Mouse (Mus musculus) embryo, embryonic 10.5 days (tissue): ENCODE measurements at regions not wholly inside any gene's neighbourhood (a gene's known extent, or its start where the extent isn't known, plus 50 kb on each side); places are given as distances from the start of the nearest gene placed in this dataset.

Source experiments
- DNase-seq: peaks from one replicate; pipeline ENCODE4 v3.0.0-alpha.2; 2015; ENCODE audit warnings: low spot score

GRCm38 (mm10) chr19:52878812-52879502 is 161.1 kb downstream of the Xpnpep1 start:
- DNase-seq, result no peak

DNA sequence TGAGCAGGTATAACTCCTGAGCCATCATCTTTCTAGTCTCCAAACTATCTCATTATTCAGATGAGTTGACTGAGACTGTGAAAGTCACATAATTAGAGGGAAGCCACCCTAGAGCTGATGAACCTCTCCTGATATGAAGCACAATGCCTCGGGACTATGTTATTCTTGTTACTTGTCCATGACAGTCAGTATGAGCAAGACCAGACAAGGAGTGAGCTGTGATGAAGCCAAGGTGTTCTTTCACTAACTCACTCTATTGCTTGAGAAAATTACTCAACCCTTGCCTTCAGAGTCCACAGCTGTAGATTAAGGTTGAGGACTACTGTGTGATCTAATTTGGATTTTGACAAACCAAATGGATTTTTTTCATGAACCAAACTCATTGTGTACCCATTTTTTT is 173.4 kb downstream of the Xpnpep1 start:
- no peak for DNase-seq

GRCm38 (mm10) chr19:52861576-52861975 is 178.4 kb downstream of the Xpnpep1 start:
- peak; percentile 22 for DNase-seq

- DNase-seq, result no peak
These were observed 185.8 kb downstream of the Xpnpep1 start for GRCm38 (mm10) chr19:52854068-52854682.

DNA sequence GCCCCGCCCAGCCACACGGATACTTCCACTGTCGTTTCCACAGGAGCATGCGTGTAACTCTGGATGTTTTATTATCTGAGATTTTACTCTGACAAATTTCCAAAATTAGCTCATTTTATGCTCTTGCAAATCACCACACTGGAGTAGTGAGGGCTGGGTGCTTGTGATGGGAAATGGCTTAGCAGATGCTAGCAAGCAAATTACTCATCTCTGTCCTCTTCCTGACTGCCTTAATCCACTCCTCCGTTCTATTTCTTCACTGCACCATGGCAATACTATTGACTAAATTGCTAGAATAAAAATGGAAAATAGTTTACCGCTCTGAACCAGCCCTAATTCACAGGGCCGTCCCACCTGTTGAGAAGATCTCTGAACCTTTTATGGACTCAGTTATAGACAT is 223.8 kb downstream of the Xpnpep1 start:
- DNase-seq, result no peak

DNA sequence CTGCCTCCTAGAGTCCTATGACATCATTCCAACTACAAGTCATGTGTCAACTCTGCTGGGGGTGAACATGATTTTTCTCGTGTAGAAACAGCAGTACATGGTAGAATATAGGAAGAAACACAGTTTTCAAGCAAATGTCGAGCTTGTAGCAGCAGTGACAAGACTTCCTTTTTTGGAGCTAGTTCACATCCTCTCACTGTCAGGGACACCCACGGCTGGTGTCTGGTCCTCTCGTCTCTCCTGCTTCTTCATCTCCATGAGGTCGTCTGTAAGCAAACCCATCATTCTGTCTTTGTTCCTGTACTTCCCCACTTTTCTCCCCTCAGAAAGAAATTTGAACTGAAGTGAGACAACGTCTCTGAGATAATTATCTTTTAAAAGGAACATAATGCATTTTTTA is 228.0 kb downstream of the Xpnpep1 start:
- no peak for DNase-seq

DNA sequence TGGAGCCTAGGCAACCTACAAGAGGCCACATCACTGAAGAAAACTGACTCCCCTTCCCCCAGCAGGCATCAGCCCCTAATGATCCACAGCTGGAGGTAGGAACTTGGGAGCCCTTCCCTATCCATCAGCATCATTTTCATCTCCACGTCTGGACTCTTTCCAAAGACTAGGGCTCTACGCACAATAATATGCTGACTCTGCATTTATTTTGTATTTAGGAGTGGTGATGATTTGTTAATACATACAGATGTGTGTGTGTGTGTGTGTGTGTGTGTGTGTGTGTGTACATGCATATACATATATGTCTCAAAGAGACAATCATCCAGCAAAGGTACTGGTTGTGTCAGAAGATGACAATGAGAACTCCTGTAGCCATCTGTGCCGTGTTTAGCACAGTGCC is 251.2 kb downstream of the Xpnpep1 start:
- no peak for DNase-seq

GRCm38 (mm10) chr19:52768761-52769388 is 271.1 kb downstream of the Xpnpep1 start:
- DNase-seq, result no peak

GRCm38 (mm10) chr19:52768117-52768516 is 271.9 kb downstream of the Xpnpep1 start:
- no peak for DNase-seq

GRCm38 (mm10) chr19:52738946-52739345 is 301.1 kb downstream of the Xpnpep1 start:
- DNase-seq, result no peak

DNA sequence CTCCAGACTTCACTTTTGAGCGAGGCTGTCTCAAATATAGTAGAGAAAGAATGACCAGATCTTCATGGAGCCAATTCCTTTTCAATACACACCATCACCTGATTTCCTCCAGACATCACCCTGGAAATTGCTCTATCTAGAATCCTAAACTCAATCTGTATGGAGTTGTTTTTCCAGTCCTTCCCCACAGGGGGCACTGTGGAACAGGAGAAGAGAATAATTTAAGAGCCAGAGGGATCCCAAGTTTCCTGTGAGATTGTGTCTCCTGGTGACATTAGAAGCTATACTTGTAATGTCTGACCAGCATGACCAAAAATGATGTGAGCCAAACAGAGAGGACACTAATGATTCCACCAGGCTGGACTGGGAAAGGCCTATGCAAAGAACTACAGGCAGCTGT is 318.2 kb downstream of the Xpnpep1 start:
- peak; percentile 11 for DNase-seq

- no peak for DNase-seq
These were observed 324.7 kb downstream of the Xpnpep1 start for GRCm38 (mm10) chr19:52715359-52715758.

GRCm38 (mm10) chr19:52707679-52708078 is 332.3 kb downstream of the Xpnpep1 start:
- DNase-seq, result no peak

DNA sequence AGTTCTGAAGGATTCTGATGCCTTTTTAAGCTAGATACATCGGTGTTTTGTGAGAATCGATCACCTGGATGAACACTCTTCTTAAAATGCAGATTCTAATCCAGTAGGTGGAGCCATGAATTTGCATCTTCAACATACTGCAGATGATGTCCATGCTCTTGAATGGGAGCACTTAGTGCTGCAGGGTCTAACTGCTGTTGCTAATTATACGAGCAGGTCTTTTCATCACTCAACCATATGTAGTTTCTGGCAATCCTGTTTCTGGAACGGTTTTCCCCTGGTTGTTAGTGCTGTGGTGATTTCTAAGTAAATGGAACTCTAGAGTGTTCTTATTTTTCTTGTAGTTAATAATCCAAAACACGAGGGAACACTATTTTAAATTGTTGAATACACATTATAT is 379.0 kb downstream of the Xpnpep1 start:
- no peak for DNase-seq

- peak; percentile 27 for DNase-seq
These were observed 383.3 kb downstream of the Ins1 start for GRCm38 (mm10) chr19:52647066-52648046.

DNA sequence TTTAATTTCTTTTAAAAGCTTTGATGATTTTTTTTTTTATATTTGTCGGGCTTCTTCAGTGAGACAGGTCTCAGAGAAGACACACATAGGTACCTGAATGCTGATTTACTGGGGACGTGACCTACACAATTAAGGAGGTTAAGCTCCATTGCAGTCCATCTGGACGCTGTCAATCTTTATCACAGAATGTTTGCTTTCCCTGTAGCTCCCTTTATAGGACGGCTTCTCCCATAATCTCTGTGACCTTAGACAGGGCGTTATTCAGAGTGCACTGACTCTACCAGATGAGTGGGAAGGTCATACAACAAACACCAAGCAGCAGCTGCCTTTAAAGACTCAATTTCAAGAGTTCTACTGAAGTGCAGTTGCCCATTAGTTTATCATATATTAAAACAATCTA is 376.1 kb downstream of the Ins1 start:
- DNase-seq, result peak; percentile 37

- DNase-seq, result no peak
These were observed 368.4 kb downstream of the Ins1 start for GRCm38 (mm10) chr19:52632501-52632900.

DNA sequence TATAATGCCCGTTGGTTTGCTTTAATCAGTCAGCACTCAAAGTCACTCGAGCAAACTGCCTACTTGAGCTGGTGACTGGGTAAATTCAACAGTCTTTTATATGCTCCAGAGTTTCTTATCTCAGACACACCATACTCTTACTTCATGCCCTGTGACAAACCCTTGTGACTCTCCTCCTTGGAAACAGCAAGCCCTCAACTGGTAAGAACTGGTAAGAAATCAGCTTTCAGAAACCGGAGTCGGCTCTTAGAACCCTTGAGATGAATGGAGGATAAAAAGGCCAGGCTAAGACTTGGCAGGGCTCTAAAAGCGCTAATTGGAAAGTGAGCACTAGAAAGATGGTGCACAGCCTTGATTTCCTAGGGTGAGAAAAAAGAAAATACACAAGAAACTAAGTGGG is 360.2 kb downstream of the Ins1 start:
- DNase-seq, result no peak

DNA sequence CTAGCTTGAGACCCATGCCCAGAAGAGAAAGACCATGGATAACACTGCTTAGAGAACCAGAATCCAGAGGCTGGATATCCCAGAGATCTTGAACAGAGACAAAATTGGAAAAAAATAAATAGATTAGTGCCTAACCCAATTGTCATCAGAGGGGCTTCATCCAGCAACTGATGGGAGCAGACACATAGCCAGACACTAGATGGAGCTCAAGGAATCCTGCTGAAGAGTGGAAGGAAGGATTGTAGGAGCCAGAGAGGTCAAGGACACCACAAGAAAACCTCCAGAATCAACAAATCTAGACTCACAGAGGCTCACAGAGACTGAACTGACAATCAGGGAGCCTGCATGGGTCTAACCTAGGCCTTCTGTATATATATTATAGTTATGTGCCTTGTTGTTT is 359.4 kb downstream of the Ins1 start:
- DNase-seq, result peak; percentile 42

- DNase-seq, result no peak
These were observed 349.3 kb downstream of the Ins1 start for GRCm38 (mm10) chr19:52613353-52613752.

DNA sequence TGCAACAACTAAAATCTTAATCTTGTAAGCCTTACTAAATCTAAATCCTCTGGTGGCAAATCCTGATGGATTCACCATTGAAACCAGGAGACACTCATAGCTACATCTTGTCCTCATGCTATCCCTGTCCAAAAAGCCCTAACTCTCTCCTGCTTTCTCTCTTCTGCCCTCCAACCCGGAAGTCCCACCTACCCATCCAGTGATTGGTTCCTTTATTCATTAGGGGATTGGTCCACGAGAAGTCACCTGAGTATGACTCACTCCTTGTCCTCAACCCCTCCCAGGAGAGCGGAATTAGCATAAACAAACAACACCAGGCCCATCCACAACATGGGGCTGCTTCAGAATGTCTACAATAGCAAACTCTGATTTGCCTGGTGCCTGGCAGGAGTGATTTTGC is 342.8 kb downstream of the Ins1 start:
- DNase-seq, result no peak

DNA sequence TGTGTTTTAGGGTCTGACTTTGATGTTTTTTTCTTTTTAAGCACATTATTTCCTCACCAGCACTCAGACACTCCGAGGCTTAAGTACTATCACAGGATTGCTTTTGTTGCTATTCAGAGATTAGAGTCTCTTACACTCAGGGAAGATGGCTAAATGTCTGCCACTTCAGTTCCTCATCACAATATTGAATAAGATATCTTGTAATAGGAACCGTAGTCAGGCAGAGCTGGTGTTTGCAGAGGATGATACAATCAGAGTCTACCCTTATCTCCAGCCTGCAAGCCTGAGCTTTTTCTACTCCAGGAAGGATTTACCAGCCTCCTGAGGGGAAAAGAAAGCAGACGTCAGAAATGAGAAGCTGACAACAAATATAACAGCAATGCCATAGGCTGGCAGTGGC is 336.3 kb downstream of the Ins1 start:
- no peak for DNase-seq
